Mouse (Mus musculus): ENCODE measurements around the gene Hyls1.

GRCm38 (mm10) chr9:35523541-35523940 is 46.7 kb downstream of the Hyls1 start:
- TF ChIP-seq CTCF (IDR thresholded peaks at IDR 0.05; ENCODE audit: borderline replicate concordance, insufficient read depth, low read depth, low read length) (no peak), POLR2A (IDR thresholded peaks at IDR 0.05; ENCODE audit: borderline replicate concordance, insufficient read depth, low read length) (no peak)

All from cerebellum, adult 2 months (tissue).